Mouse (Mus musculus) C2C12 (cell line): ENCODE data around the gene Gpr4.

ENCODE experiments used
- CEBPB ChIP-seq: IDR thresholded peaks from one replicate; pipeline ENCODE4 v1.6.1; 2011; ENCODE audit warnings: low read depth, mild to moderate bottlenecking, control low read depth, moderate library complexity
- CTCF ChIP-seq: IDR thresholded peaks from one replicate; pipeline ENCODE4 v1.5.1; 2011; ENCODE audit not compliant: control insufficient read depth, insufficient read depth, insufficient read length
- MAX ChIP-seq: IDR thresholded peaks from one replicate; pipeline ENCODE4 v1.6.1; 2011; ENCODE audit warnings: mild to moderate bottlenecking, control low read depth
- MYOD1 ChIP-seq: IDR thresholded peaks from one replicate; pipeline ENCODE4 v1.6.1; 2011; ENCODE audit warnings: low read depth; ENCODE audit not compliant: control insufficient read depth, insufficient read length
- USF1 ChIP-seq: IDR thresholded peaks from one replicate; pipeline ENCODE4 v1.6.1; 2011; ENCODE audit warnings: low read depth, mild to moderate bottlenecking, control low read depth, moderate library complexity

GRCm38 (mm10) chr7:19227883-19228792 is 15.8 kb downstream of the Gpr4 start, which contains the start of gene Opa3:
- TF ChIP-seq CTCF (peak; percentile 10), USF1 (no peak), MAX (peak; percentile 59), MYOD1 (no peak), CEBPB (no peak)
